Mouse (Mus musculus) hindbrain, embryonic 10.5 days (tissue): Measurements from ENCODE around the gene Myrfl. TPM values are rescaled to one million over a fixed set of nuclear protein-coding genes. Genes with fewer than 3 reads are reported as not detected.

Source experiments
- DNase-seq: peaks from one replicate; pipeline ENCODE4 v3.0.0-alpha.2; 2017; ENCODE audit warnings: low spot score
- H3K27ac ChIP-seq: fragments of 300-500 bp; sonication (generic); 2 replicates; pipeline ENCODE4 v1.5.1; 2016; ENCODE audit warnings: mild to moderate bottlenecking, moderate library complexity
- H3K27me3 ChIP-seq: fragments of 300-500 bp; sonication (generic); 2 replicates; pipeline ENCODE4 v1.6.1; 2016; ENCODE audit warnings: mild to moderate bottlenecking; ENCODE audit not compliant: poor library complexity, insufficient read depth, severe bottlenecking
- H3K36me3 ChIP-seq: fragments of 300-500 bp; sonication (generic); 2 replicates; pipeline ENCODE4 v1.6.1; 2016; ENCODE audit warnings: mild to moderate bottlenecking, moderate library complexity
- H3K4me1 ChIP-seq: fragments of 300-500 bp; sonication (generic); replicated peaks from 2 replicates; pipeline ENCODE4 v1.6.1; 2016; ENCODE audit warnings: mild to moderate bottlenecking
- H3K4me3 ChIP-seq: fragments of 300-500 bp; sonication (generic); 2 replicates; pipeline ENCODE4 v1.5.1; 2016; ENCODE audit warnings: mild to moderate bottlenecking, moderate library complexity
- H3K9me3 ChIP-seq: fragments of 300-500 bp; sonication (generic); 2 replicates; pipeline ENCODE4 v1.6.1; 2016; ENCODE audit warnings: mild to moderate bottlenecking, moderate library complexity
- WGBS: fragments of 180-500 bp; shearing (Covaris S2); methylation state at CpG from one replicate; pipeline ENCODE4 v1.1.7; 2016; 5-methylcytosine and 5-hydroxymethylcytosine counted together
- polyA plus RNA-seq: library from polyadenylated mRNA; unstranded; fragments of >200 nt; fragmentation: Nextera tagmentation; extraction: Ambion mirVana; gene quantifications from 2 replicates; pipeline ENCODE4 v1.2.1, GENCODE M21; 2016

The Myrfl gene
- polyA plus RNA-seq, 1 experiment from 2014 or later, result 0.18 TPM

GRCm38 (mm10) chr10:116759816-116760215, 136.9 kb downstream of the Myrfl start:
- H3K4me1 ChIP-seq, result peaks cover 8% of the 10 kb centered on the region
- 88% methylated on average over 4 of the region's 4 CpGs for WGBS
- H3K27me3 ChIP-seq, result no peaks in the 10 kb centered on the region
- no peak for DNase-seq
- no peaks in the 10 kb centered on the region for H3K9me3 ChIP-seq
- no peak overlapping the region for H3K27ac ChIP-seq
- no peak overlapping the region for H3K4me3 ChIP-seq
- H3K36me3 ChIP-seq, result no peaks in the 10 kb centered on the region

- DNase-seq, result no peak
- 71% methylated on average over 10 of the region's 10 CpGs for WGBS
- H3K4me3 ChIP-seq, result no peak overlapping the region
These were observed 140.7 kb downstream of the Myrfl start for GRCm38 (mm10) chr10:116755881-116756581.

GRCm38 (mm10) chr10:116754940-116755339, 141.8 kb downstream of the Myrfl start:
- no peaks in the 10 kb centered on the region for H3K4me1 ChIP-seq
- DNase-seq, result no peak
- no peaks in the 10 kb centered on the region for H3K27me3 ChIP-seq
- H3K4me3 ChIP-seq, result no peak overlapping the region
- no peaks in the 10 kb centered on the region for H3K36me3 ChIP-seq
- H3K9me3 ChIP-seq, result no peaks in the 10 kb centered on the region
- WGBS, result 92% methylated on average over 11 of the region's 11 CpGs
- H3K27ac ChIP-seq, result no peak overlapping the region

More at GRCm38 (mm10) chr10:116755881-116756581, 140.7 kb downstream of the Myrfl start:
- Histone ChIP-seq H3K36me3 (no peaks in the 10 kb centered on the region), H3K27ac (0 out of 2 replicates have a peak overlapping the region, but pooled peaks have one; percentile 1), H3K27me3 (no peaks in the 10 kb centered on the region), H3K4me1 (no peaks in the 10 kb centered on the region), H3K9me3 (no peaks in the 10 kb centered on the region)

- Histone ChIP-seq H3K4me3 (no peak overlapping the region), H3K27me3 (no peaks in the 10 kb centered on the region), H3K27ac (no peak overlapping the region), H3K36me3 (no peaks in the 10 kb centered on the region), H3K4me1 (no peaks in the 10 kb centered on the region), H3K9me3 (peaks cover 3% of the 10 kb centered on the region; the same call in 1 of the 2 replicates)
- WGBS, result 83% methylated on average over 14 of the region's 14 CpGs
- DNase-seq, result no peak
These were observed 145.8 kb downstream of the Myrfl start for GRCm38 (mm10) chr10:116750895-116751294.

GRCm38 (mm10) chr10:116750062-116750461, 146.7 kb downstream of the Myrfl start:
- no peak for DNase-seq
- H3K9me3 ChIP-seq, result peaks cover 3% of the 10 kb centered on the region; the same call in 1 of the 2 replicates
- no peaks in the 10 kb centered on the region for H3K4me1 ChIP-seq
- no peak overlapping the region for H3K4me3 ChIP-seq
- no peak overlapping the region for H3K27ac ChIP-seq
- no peaks in the 10 kb centered on the region for H3K27me3 ChIP-seq
- no peaks in the 10 kb centered on the region for H3K36me3 ChIP-seq
- WGBS, result 80% methylated on average over 6 of the region's 6 CpGs

- Histone ChIP-seq H3K27ac (no peak overlapping the region), H3K9me3 (peaks cover 3% of the 10 kb centered on the region; the same call in 1 of the 2 replicates), H3K36me3 (no peaks in the 10 kb centered on the region), H3K4me1 (no peaks in the 10 kb centered on the region), H3K27me3 (no peaks in the 10 kb centered on the region), H3K4me3 (no peak overlapping the region)
- no peak for DNase-seq
- 81% methylated on average over 4 of the region's 4 CpGs for whole genome bisulfite sequencing
These were observed 148.0 kb downstream of the Myrfl start for GRCm38 (mm10) chr10:116748681-116749080.

GRCm38 (mm10) chr10:116746281-116747011, 150.3 kb downstream of the Myrfl start:
- Histone ChIP-seq H3K4me3 (no peak overlapping the region), H3K36me3 (no peaks in the 10 kb centered on the region), H3K27me3 (no peaks in the 10 kb centered on the region), H3K4me1 (no peaks in the 10 kb centered on the region), H3K27ac (no peak overlapping the region), H3K9me3 (peaks cover 3% of the 10 kb centered on the region; the same call in 1 of the 2 replicates)
- DNase-seq, result no peak
- 83% methylated on average over 10 of the region's 10 CpGs for WGBS

- no peaks in the 10 kb centered on the region for H3K36me3 ChIP-seq
- no peaks in the 10 kb centered on the region for H3K27me3 ChIP-seq
- no peak overlapping the region for H3K4me3 ChIP-seq
- H3K9me3 ChIP-seq, result no peaks in the 10 kb centered on the region
- H3K4me1 ChIP-seq, result peaks cover 5% of the 10 kb centered on the region; the same call in 1 of the 2 replicates
- H3K27ac ChIP-seq, result no peak overlapping the region
- no peak for DNase-seq
- 83% methylated on average over 2 of the region's 2 CpGs for WGBS
These were observed 154.0 kb downstream of the Myrfl start for GRCm38 (mm10) chr10:116742696-116743095.

- no peaks in the 10 kb centered on the region for H3K9me3 ChIP-seq
- WGBS, result 94% methylated on average over 8 of the region's 8 CpGs
- H3K27ac ChIP-seq, result no peak overlapping the region
- DNase-seq, result no peak
- H3K4me3 ChIP-seq, result no peak overlapping the region
- peaks cover 5% of the 10 kb centered on the region; the same call in 1 of the 2 replicates for H3K4me1 ChIP-seq
- H3K36me3 ChIP-seq, result no peaks in the 10 kb centered on the region
- H3K27me3 ChIP-seq, result no peaks in the 10 kb centered on the region
These were observed 154.5 kb downstream of the Myrfl start for GRCm38 (mm10) chr10:116742189-116742588.

GRCm38 (mm10) chr10:116741343-116741742, 155.4 kb downstream of the Myrfl start:
- Histone ChIP-seq H3K27me3 (no peaks in the 10 kb centered on the region), H3K9me3 (no peaks in the 10 kb centered on the region), H3K36me3 (no peaks in the 10 kb centered on the region), H3K4me3 (no peak overlapping the region), H3K27ac (no peak overlapping the region), H3K4me1 (peaks cover 5% of the 10 kb centered on the region; the same call in 1 of the 2 replicates)
- WGBS, result 65% methylated on average over 6 of the region's 6 CpGs
- DNase-seq, result no peak

GRCm38 (mm10) chr10:116740073-116740472, 156.6 kb downstream of the Myrfl start:
- no peaks in the 10 kb centered on the region for H3K9me3 ChIP-seq
- no peaks in the 10 kb centered on the region for H3K27me3 ChIP-seq
- H3K36me3 ChIP-seq, result no peaks in the 10 kb centered on the region
- DNase-seq, result no peak
- 0 out of 2 replicates have a peak overlapping the region, but pooled peaks have one; percentile 30 for H3K27ac ChIP-seq
- peaks cover 5% of the 10 kb centered on the region; the same call in 1 of the 2 replicates for H3K4me1 ChIP-seq
- 76% methylated on average over 7 of the region's 7 CpGs for WGBS
- no peak overlapping the region for H3K4me3 ChIP-seq

- H3K9me3 ChIP-seq, result no peaks in the 10 kb centered on the region
These were observed 158.2 kb downstream of the Myrfl start for GRCm38 (mm10) chr10:116738533-116738932.

GRCm38 (mm10) chr10:116735607-116736006, 161.1 kb downstream of the Myrfl start:
- H3K9me3 ChIP-seq, result no peaks in the 10 kb centered on the region
- H3K27ac ChIP-seq, result no peak overlapping the region
- no peaks in the 10 kb centered on the region for H3K36me3 ChIP-seq
- 94% methylated on average over 8 of the region's 8 CpGs for WGBS
- no peak overlapping the region for H3K4me3 ChIP-seq
- H3K4me1 ChIP-seq, result peaks cover 5% of the 10 kb centered on the region; the same call in 1 of the 2 replicates
- no peaks in the 10 kb centered on the region; the same call in 1 of the 2 replicates for H3K27me3 ChIP-seq
- no peak for DNase-seq

More at GRCm38 (mm10) chr10:116738533-116738932, 158.2 kb downstream of the Myrfl start:
- no peak for DNase-seq
- no peaks in the 10 kb centered on the region for H3K27me3 ChIP-seq
- 91% methylated on average over 8 of the region's 8 CpGs for WGBS
- H3K4me1 ChIP-seq, result peaks cover 5% of the 10 kb centered on the region; the same call in 1 of the 2 replicates
- no peaks in the 10 kb centered on the region for H3K36me3 ChIP-seq
- no peak overlapping the region for H3K4me3 ChIP-seq
- no peak overlapping the region for H3K27ac ChIP-seq
